Mouse (Mus musculus): ENCODE measurements at regions not wholly inside any gene's neighbourhood (a gene's known extent, or its start where the extent isn't known, plus 50 kb on each side); places are given as distances from the start of the nearest gene placed in this dataset.

GRCm38 (mm10) chr9:24833766-24834165 is 59.7 kb upstream of the Tbx20 start:
- no peak for DNase-seq (ENCODE audit: low spot score in 2 of 2)

DNA sequence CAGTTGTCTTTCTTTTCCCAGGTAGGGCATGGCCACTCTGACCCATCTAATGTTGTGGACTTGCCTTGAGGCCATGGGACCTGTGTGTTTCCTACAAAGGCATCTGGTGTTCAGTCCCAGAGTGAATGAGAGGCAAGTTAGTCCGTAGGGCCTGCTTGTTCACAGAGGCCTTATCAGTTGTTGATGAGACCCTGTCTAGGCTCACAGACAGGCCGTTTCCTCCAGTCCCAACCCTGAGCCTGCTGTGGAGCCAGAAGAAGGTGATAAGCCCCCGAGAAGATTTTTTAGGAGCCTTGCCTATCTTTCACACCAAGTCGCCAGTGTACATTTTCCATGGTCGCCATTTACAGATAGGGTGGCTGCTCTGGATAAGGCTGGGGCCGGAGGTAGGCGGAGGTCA is 74.1 kb upstream of the Tbx20 start:
- DNase-seq (ENCODE audit: low spot score in 2 of 2): no peak

- DNase-seq (ENCODE audit: low spot score in 2 of 2): no peak
These were observed 85.4 kb upstream of the Tbx20 start for GRCm38 (mm10) chr9:24859459-24859858.

DNA sequence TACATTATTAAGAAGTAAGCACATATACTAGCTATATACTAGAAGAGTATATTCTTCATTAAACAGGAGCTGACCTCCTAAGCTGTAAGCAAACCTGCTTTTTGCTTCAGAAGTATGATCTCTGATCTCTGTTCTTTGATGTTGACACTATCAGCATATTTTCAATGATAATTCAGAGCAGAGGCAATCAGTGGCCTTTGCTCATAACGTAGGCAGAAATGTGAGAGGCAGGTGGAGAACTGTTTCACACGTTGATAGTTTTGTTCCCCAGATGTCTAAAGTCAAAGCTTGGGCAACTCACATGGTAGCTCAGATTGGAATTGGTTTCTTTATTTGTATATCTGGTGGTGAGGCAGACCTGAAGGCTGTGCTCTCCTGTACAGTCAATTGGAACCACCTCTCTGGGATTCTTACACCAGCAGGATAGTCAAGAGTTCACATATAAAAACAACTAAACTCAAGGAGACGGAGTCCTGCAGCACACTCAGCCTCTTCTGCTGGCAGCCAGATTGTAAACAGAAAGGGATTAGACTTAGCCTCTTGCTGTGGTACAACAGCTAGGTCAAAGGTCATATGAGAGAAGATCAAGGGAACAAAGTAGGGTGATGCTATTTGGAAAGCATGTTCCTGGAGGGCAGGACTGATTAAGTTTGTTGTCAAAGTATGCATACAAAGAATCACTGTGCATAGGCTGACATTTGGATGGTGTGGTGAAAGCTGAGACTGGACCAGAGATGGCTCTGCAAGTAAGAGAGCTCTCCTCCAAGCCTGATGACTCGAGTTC is 92.5 kb upstream of the Tbx20 start:
- no peak for DNase-seq (ENCODE audit: low spot score in 2 of 2)

DNA sequence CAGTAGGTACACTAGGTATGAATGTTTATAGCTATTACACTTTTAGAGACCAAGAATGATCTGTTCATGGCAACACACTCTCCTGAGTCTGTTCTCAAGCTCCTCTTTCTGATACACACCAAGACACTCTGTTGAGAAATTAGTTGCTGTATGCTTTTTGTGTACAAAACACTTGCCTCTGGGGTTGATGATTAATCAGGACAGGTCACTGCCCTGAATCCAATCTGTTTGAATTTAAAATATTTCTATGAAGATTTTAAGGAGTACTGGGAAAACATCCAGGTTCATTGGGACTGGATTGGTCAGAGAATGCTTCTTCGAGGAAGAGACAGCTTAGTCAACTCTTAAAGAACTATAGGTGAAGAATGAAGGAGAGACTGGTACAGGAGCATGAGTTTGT is 94.6 kb upstream of the Tbx20 start:
- DNase-seq (ENCODE audit: low spot score in 2 of 2): no peak

- no peak for DNase-seq (ENCODE audit: low spot score in 2 of 2)
These were observed 100.5 kb upstream of the Tbx20 start for GRCm38 (mm10) chr9:24874434-24875143.

DNA sequence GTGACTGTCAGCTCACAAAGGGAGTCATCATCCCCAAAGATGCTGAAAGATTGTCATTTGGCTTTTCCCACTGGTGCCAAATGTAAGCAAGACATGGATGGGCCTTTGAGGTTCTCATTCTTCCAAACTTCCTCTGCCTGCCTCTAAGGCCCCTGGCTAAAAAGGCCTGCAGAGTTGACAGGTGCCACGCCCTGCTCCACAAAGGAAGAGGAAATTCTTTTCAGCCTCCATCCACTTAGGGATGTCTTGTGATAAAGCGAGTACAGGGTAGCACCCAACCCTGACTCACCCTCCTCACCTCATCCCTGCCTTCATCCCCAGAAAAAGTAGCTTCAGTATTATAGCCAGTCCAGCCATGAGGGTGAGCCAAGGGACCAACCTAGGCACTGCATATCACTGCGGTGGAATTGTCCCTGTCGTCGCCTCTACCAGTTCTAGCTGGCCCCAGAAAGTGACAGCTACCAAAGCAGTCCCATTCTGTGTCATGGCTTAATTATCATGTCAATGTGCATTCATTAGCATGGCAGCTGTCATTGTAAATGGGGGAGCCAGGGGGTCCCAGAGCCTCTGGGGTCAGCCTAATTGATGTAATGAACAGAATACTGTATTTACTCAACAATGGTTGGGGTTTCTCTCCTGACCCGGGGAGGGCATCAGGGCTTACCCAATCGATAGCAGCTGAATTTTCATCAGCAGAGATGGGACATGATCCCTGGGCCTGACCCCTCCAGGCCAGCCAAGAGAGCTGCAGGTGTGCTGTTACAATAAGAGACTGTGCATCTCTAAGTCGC is 104.5 kb upstream of the Tbx20 start:
- no peak for DNase-seq (ENCODE audit: low spot score in 2 of 2)

- no peak for DNase-seq (ENCODE audit: low spot score in 2 of 2)
These were observed 105.6 kb upstream of the Tbx20 start for GRCm38 (mm10) chr9:24879662-24880061.

GRCm38 (mm10) chr9:24884011-24884410 is 109.9 kb upstream of the Tbx20 start:
- DNase-seq (ENCODE audit: low spot score in 2 of 2): no peak

GRCm38 (mm10) chr9:24888282-24888681 is 114.2 kb upstream of the Tbx20 start:
- DNase-seq (ENCODE audit: low spot score in 2 of 2): no peak

- no peak for DNase-seq (ENCODE audit: low spot score in 2 of 2)
These were observed 122.6 kb upstream of the Tbx20 start for GRCm38 (mm10) chr9:24896498-24897261.

DNA sequence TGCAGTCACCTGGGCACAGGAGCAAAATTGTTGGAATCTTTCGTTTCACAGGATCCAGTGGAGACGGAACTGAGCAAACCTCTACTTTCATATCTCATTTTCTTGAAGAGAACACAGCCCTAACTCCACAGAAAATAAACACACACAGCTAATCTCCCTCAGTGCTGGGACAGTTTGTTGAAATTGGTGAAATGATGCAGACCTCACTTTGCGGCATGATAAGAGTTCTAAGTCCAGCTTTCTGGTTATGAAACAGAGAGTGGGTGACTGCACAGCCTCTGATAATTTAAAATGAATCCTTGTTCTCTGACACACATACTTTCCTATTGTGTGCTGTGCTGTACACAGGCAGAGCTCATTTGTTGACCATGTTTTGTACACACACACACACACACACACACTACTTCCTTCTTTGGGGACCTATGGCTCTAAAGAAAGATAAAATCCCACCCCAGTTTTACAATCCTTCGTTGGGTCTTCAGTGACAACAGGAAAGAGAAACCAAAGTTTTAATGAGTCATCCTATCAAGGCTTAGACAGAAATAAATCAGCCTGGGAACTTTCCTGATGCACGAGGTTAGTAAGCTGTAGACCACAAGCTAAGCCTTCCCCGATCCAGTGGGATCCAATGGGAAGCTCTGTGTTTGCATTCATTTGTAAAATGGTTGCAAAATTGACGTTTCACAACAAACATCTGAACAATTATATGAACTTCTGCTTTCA is 125.3 kb upstream of the Tbx20 start:
- no peak for DNase-seq (ENCODE audit: low spot score in 2 of 2)

GRCm38 (mm10) chr9:24903706-24904105 is 129.6 kb upstream of the Tbx20 start:
- DNase-seq (ENCODE audit: low spot score in 2 of 2): no peak

GRCm38 (mm10) chr9:24909086-24909979 is 135.2 kb upstream of the Tbx20 start:
- no peak for DNase-seq (ENCODE audit: low spot score in 2 of 2)

- DNase-seq (ENCODE audit: low spot score in 2 of 2): no peak
These were observed 136.6 kb upstream of the Tbx20 start for GRCm38 (mm10) chr9:24910738-24911137.

GRCm38 (mm10) chr9:24920031-24920445 is 145.9 kb upstream of the Tbx20 start:
- peak in 1 of 2 experiments; percentile 24 for DNase-seq (ENCODE audit: low spot score in 2 of 2)

DNA sequence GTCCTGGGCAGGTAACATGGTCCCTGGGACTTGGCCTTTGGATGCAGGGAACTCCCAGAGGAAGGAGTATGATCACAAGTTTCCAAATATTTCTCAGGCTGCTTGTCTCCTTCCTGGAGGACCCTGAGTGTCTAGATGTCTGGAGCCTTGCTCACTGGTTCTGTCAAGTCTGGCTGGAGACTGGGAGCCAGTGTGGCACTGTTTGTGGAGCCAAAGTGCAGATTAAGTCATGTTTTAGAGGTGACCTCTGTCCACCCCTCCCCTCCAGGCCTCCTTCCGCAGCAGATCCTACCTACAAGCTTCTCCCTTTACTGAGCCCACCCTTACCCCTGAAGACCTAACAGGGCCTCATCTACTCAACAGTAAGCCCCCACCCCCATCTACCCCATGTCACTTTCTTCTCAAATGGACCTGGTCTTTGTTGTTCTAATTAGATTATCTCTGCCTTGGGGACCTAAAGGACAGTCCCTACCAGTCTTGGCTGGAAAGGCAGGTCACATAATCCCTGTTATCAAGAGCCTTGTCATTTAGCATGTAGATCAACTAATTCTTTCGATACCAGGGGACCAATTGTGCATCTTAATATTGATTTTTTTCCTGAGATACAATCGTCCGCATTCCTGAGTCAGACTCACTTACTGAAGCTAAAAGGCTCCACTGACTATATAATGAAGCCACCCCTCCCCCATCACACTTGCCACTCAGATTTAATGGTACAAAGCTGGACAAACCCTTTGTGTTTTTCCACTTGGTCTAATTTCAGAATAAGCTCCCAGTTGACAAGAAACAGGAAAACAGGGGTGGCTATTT is 148.2 kb upstream of the Tbx20 start:
- DNase-seq (ENCODE audit: low spot score in 2 of 2): peak in 1 of 2 experiments; percentile 40

- no peak for DNase-seq (ENCODE audit: low spot score in 2 of 2)
These were observed 149.4 kb upstream of the Tbx20 start for GRCm38 (mm10) chr9:24923514-24923913.

DNA sequence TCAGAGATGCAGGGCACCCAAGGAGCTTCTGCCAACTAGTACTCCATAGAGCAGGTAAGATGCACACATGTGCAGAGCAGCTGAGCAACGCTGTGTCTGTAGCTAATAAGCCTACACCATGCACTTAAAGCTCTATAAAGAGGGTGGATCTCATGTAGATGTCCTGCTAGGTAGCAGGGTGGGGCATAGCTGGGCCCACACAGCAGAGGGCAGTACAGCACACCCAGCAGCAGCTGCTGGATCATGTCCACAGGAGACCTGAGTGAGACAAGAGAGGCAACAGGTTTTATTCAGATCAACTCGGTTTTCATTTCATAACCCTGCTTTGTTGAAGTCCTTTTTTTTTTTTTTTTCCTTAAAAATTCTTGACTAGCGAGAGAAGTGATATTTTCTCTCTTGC is 151.5 kb upstream of the Gm10181 start:
- DNase-seq (ENCODE audit: low spot score in 2 of 2): no peak
